Mouse (Mus musculus) liver, adult 2 months (tissue): ENCODE measurements around the gene Hoxd9.

ENCODE experiments used
- CTCF ChIP-seq: fragments of 200-500 bp; IDR thresholded peaks from 2 replicates; pipeline ENCODE4 v1.5.1; 2011; ENCODE audit warnings: low read depth, low read length, control low read depth
- POLR2A ChIP-seq: fragments of 200-500 bp; IDR thresholded peaks from 2 replicates; pipeline ENCODE4 v1.6.1; 2011; ENCODE audit warnings: low read length, control low read depth; ENCODE audit not compliant: insufficient read depth; ENCODE audit errors: extremely low read depth

- TF ChIP-seq CTCF (no peak), POLR2A (no peak)
Observed at GRCm38 (mm10) chr2:74660421-74661375, 36.8 kb upstream of the Hoxd9 start.
